Mouse (Mus musculus) forelimb bud, embryonic 11.5 days (tissue): Measurements from ENCODE around the gene Cyp4a32.
"Not testable (repeated sequence)": the region's sequence is repeated elsewhere in the genome, so short reads cannot be mapped to it uniquely, and the experiment has no call there.

ENCODE experiments used
- DNase-seq: peaks from one replicate; pipeline ENCODE4 v3.0.0-alpha.2; 2012; ENCODE audit warnings: low read depth, low spot score

Cyp4a32 gene

DNA sequence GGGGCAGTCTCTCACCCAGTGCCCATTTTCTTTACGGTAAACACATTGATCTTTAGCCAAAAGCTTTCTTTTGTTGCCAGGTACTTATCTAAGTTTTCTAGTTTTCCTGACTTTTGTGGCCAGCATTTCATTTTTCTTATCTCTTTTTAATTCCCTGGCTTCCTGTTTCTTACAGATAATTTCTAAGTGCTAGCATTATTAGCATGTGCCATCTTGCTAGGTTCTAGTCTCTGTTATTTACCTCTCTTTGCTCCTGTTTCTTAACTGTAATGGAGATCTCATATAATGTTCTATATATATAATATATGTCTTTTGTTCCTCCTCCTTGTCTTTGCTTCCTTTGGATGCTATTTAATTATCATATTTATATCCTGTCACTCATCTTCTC, 55.8 kb downstream of the Cyp4a32 start:
- not testable (repeated sequence) for DNase-seq

DNA sequence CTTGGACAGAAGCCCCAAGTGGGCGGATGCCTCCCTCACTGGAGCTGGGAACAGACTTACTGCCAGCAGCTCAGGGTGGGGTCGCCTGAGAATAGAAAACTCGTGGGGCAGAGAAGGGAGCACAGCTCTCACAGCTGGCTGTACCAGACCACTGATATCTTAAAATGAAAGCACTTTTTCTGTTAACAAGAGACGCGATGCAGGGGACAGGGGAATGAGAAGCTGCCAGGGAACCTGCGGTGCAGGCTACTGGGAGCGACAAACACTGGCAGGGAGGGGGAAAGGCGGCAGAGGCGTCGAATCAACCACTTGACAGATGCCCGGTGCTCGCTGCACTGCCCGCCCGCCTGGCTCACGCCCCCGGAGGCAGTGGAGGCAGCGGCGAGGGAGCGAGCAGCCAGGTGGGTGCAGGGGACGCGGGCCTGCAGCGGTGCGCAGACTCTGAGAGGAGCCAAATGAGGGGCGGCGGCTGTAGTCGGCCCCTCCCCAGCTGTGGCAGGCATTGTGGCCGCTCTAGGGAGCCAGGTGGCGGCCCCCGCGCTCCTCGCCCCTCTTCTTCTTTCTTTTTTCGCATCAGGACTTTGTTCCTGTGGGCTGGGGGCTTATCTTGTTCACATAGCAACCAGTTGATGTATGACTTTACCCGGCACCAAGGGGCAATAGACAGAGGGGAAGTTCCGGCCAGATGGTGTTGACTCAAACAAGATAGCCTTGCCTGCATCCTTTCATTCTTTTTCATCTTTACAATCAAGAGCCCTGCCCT, 56.5 kb downstream of the Cyp4a32 start:
- DNase-seq = no peak

DNA sequence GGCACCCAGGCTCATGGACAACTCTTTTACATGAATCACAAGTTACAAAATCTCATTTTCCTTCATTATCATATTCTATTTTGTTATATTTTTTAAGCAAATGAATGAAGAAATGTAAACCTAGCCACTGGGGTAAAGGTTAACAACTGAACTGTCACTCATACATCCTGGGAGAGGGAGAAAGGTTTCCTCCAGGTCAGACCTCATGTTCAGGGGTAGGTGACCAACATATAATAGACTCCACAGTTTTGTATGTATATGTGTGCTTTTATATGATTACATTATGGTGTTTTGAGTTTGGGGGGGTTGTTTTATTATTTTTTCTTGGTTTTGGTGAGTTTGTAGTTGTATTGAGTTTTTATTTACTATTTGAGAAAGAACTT, 57.1 kb downstream of the Cyp4a32 start:
- no peak for DNase-seq

DNA sequence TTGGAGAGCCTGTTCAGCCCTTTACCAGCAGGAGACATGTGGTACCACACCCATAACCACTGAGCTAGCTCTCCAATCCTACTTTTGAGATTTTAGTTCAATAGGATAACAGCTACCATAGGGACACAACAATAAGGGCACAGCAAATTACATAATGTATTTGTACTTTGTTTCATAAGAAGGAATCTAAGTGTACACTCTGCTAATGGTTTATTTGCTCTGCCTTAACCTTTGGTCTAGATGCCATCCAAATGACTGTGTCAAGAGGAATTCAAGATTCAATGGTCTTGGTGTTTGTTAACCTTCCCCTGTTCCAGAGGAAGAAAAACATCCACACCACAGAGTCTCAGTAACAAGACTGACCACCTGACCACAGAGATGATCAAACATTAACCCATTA, 58.4 kb downstream of the Cyp4a32 start:
- DNase-seq = no peak
